Mouse (Mus musculus) limb, embryonic 12.5 days (tissue): ENCODE measurements at regions not wholly inside any gene's neighbourhood (a gene's known extent, or its start where the extent isn't known, plus 50 kb on each side); places are given as distances from the start of the nearest gene placed in this dataset.

Source experiments
- ATAC-seq: fragments of 200-750 bp; cut with Nextera tagmentation; 2 replicates; pipeline ENCODE4 v1.8.0; 2017; ENCODE audit warnings: low read depth, moderate TSS enrichment; ENCODE audit not compliant: insufficient number of reproducible peaks, insufficient read depth, low FRiP score, low TSS enrichment
- H3K27ac ChIP-seq: fragments of 300-500 bp; sonication (generic); 2 replicates; pipeline ENCODE4 v1.5.1; 2016; ENCODE audit warnings: mild to moderate bottlenecking, moderate library complexity
- H3K27me3 ChIP-seq: fragments of 300-500 bp; sonication (generic); 2 replicates; pipeline ENCODE4 v1.6.1; 2016; ENCODE audit warnings: mild to moderate bottlenecking, moderate library complexity
- H3K36me3 ChIP-seq: fragments of 300-500 bp; sonication (generic); 2 replicates; pipeline ENCODE4 v1.6.1; 2016; ENCODE audit warnings: mild to moderate bottlenecking, moderate library complexity
- H3K4me1 ChIP-seq: fragments of 300-500 bp; sonication (generic); replicated peaks from 2 replicates; pipeline ENCODE4 v1.6.1; 2016
- H3K4me2 ChIP-seq: fragments of 300-500 bp; sonication (generic); 2 replicates; pipeline ENCODE4 v1.6.1; 2016; ENCODE audit warnings: mild to moderate bottlenecking, moderate library complexity
- H3K4me3 ChIP-seq: fragments of 300-500 bp; sonication (generic); replicated peaks from 2 replicates; pipeline ENCODE4 v1.5.1; 2016; ENCODE audit warnings: mild to moderate bottlenecking
- H3K9ac ChIP-seq: fragments of 300-500 bp; sonication (generic); replicated peaks from 2 replicates; pipeline ENCODE4 v1.6.1; 2016; ENCODE audit warnings: mild to moderate bottlenecking, moderate library complexity
- H3K9me3 ChIP-seq: fragments of 300-500 bp; sonication (generic); 2 replicates; pipeline ENCODE4 v1.6.1; 2016; ENCODE audit warnings: mild to moderate bottlenecking, moderate library complexity
- WGBS: fragments of 180-500 bp; shearing (Covaris S2); methylation state at CpG from one replicate; pipeline ENCODE4 v1.1.7; 2016; 5-methylcytosine and 5-hydroxymethylcytosine counted together

DNA sequence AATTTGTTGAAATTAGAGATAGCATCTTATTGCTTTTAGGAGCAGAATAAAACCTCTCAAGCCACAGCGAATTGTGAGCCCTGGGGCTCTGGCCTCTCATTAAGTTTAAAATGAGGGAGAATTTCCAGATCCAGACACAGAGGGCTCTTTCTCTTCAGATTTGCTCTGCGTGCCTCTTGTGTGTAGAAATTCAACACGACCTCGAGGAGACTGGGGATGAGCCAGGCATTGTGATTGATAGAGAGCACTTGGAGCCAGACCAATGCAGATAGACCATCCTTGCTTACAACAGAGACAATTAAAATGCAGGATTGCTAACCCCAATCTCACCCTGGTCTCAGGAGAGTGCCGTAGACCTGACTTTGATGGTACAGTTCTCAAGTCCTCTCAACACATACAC, 121.9 kb upstream of the Gas1 start:
- H3K4me2 ChIP-seq = no peak overlapping the region
- H3K4me1 ChIP-seq = peaks cover 47% of the 10 kb centered on the region
- no peaks in the 10 kb centered on the region for H3K9me3 ChIP-seq
- H3K9ac ChIP-seq = no peak overlapping the region
- no peak for ATAC-seq
- no peak overlapping the region for H3K4me3 ChIP-seq
- no peaks in the 10 kb centered on the region for H3K36me3 ChIP-seq
- no peaks in the 10 kb centered on the region for H3K27me3 ChIP-seq
- H3K27ac ChIP-seq = 0 out of 2 replicates have a peak overlapping the region, but pooled peaks have one; percentile 30
- WGBS = 52% methylated on average over 5 of the region's 5 CpGs

DNA sequence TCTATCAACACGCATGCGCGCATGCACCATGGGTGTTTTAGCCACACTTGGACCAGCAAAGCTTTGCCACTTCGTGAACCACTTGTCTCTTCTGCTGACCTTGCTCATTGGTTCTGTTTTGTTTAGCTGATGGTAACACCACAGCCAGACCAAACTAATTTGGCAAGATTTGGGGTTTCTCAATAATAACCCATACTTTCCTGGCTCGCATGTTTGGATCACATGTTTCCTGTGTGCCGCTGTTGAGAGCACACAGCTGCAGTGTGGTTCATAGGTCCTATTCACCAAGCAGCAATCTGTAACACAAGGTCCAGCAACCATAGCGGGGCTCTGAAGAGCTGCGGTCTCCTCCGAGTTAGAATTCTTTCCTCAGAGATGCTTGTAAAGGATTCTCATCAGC, 126.4 kb upstream of the Gas1 start:
- Histone ChIP-seq H3K4me2 (no peak overlapping the region), H3K4me1 (peaks cover 51% of the 10 kb centered on the region), H3K27ac (no peak overlapping the region), H3K9me3 (no peaks in the 10 kb centered on the region), H3K9ac (no peak overlapping the region), H3K27me3 (no peaks in the 10 kb centered on the region), H3K36me3 (no peaks in the 10 kb centered on the region), H3K4me3 (no peak overlapping the region)
- ATAC-seq = no peak
- 91% methylated on average over 9 of the region's 9 CpGs for WGBS

DNA sequence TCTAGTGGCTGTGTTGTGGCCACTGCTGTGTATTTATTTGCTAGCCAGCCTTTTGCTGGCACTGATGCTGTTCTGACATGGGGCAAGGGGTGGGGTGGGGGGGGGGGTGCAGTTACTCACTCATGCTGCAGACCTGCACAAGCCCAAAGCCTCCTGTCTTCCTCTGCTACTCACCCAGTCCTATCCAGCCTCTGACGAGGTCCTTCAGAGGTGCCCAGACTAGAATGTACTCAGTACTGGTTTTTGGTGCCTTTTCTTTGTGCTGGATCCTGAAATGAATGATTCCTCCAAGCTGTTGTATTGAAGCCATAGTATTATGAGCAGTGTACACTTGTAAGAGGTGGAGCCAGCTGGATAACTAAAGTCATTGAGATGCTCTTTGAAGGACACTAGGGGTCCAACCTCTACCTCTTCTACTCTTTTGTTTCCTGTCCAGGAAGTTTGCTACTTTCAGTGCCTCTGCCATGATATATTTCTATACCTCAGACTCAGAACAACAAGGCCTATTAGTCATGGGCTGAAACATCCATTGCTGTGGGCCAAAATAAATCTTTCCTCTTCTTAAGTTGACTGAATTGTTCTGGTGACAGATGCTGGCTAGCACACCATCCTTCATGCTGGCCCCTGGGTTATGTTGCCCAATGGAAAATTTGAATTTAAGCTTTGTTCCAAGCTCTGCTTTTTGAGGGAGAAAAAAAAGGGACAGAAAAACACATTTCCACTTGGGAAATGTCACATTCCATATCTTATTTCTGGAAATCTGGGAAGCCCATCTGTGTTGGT, 128.1 kb upstream of the Gas1 start:
- peaks cover 41% of the 10 kb centered on the region for H3K4me1 ChIP-seq
- no peaks in the 10 kb centered on the region for H3K36me3 ChIP-seq
- H3K9me3 ChIP-seq = no peaks in the 10 kb centered on the region
- no peak overlapping the region for H3K4me3 ChIP-seq
- H3K9ac ChIP-seq = no peak overlapping the region
- H3K4me2 ChIP-seq = no peak overlapping the region
- H3K27ac ChIP-seq = no peak overlapping the region
- H3K27me3 ChIP-seq = no peaks in the 10 kb centered on the region
- no peak for ATAC-seq
- 65% methylated on average over 1 of the region's 1 CpGs for WGBS

DNA sequence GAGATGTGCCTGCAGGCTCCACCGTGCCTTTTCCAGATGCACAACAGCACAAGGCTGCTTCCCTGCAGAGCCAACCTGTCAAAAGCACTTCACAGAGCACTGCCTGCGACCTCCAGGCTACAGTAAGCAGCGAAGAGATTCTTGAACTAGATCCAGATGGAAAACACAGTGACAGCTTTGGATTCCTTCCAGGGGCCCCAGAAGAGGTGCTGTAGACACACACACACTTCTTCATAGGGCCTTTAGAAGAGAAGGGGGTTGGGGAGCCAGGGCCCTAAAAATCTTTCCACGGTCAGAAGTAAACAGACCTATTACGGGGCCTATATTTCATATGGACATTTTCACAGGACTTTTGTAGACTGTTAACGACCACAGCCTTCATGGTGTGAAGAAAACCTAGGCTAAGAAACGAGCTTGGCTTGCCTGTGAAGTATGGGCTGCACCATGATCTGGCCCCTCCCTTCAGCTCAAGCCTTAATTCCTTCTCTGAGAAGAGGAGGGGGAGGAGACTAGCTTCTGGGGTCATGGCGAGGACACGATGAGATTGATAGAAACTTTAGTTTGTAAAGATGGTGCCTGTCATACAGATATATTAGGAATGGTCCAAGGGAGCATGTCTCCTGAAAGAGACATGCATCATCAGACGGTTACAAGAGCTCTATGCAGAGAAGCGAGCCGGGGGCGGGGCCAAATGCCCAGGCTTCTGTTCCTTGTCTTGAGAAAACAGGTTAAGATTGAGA, 131.1 kb upstream of the Gas1 start:
- Histone ChIP-seq H3K4me3 (no peak overlapping the region), H3K27me3 (no peaks in the 10 kb centered on the region), H3K9me3 (no peaks in the 10 kb centered on the region), H3K4me1 (peaks cover 26% of the 10 kb centered on the region), H3K27ac (peak overlapping the region; percentile 76), H3K4me2 (peak overlapping the region; percentile 7; the same call in 1 of the 2 replicates), H3K36me3 (no peaks in the 10 kb centered on the region), H3K9ac (no peak overlapping the region)
- 30% methylated on average over 13 of the region's 13 CpGs for WGBS
- peak; percentile 89 for ATAC-seq

DNA sequence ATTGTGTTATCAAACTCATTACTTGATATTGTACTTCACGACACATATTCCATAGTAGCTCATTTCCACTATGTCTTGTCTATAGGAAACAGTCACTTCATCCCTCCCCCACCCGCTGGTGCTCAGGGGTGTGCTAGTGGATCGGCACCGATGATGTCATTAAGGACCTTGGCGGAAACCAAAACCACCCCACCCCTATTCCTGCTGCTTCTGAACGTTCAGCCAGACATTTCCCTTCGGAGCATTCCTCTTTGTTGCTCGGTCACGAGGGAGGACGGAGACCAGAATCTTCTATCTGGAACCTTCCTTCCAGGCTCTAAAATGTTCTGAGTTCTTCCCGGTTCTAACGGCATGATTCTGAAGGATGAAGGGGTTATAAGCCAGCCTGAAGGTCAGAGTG, 132.3 kb upstream of the Gas1 start:
- H3K9ac ChIP-seq = no peak overlapping the region
- no peaks in the 10 kb centered on the region for H3K36me3 ChIP-seq
- 91% methylated on average over 12 of the region's 12 CpGs for WGBS
- no peak overlapping the region for H3K4me2 ChIP-seq
- ATAC-seq = no peak
- H3K27me3 ChIP-seq = no peaks in the 10 kb centered on the region
- H3K4me1 ChIP-seq = peaks cover 26% of the 10 kb centered on the region
- no peaks in the 10 kb centered on the region for H3K9me3 ChIP-seq
- no peak overlapping the region for H3K4me3 ChIP-seq
- H3K27ac ChIP-seq = no peak overlapping the region

DNA sequence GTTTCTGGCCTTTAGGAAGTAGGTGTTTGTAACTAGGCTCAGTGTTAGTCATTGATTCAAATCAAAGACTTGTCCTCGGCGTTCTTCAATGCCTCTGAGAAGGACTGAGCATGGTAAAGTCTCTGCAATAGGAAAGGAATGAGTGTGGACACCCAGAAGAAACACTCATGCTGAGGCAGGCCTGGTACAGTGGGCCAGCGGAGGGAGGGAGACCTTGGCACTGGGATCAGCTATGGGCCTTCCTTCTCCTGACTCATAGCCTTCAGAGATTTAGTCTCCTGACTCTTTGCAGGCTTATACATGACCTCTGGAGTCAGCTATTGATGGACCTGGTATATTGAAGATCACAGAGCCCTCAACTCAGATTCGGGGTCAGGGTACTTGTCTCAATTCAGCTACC, 132.8 kb upstream of the Gas1 start:
- no peak for ATAC-seq
- peaks cover 26% of the 10 kb centered on the region for H3K4me1 ChIP-seq
- H3K27ac ChIP-seq = no peak overlapping the region
- no peak overlapping the region for H3K4me2 ChIP-seq
- no peaks in the 10 kb centered on the region for H3K36me3 ChIP-seq
- H3K27me3 ChIP-seq = no peaks in the 10 kb centered on the region
- H3K9ac ChIP-seq = no peak overlapping the region
- WGBS = 93% methylated on average over 4 of the region's 4 CpGs
- H3K4me3 ChIP-seq = no peak overlapping the region
- no peaks in the 10 kb centered on the region for H3K9me3 ChIP-seq

DNA sequence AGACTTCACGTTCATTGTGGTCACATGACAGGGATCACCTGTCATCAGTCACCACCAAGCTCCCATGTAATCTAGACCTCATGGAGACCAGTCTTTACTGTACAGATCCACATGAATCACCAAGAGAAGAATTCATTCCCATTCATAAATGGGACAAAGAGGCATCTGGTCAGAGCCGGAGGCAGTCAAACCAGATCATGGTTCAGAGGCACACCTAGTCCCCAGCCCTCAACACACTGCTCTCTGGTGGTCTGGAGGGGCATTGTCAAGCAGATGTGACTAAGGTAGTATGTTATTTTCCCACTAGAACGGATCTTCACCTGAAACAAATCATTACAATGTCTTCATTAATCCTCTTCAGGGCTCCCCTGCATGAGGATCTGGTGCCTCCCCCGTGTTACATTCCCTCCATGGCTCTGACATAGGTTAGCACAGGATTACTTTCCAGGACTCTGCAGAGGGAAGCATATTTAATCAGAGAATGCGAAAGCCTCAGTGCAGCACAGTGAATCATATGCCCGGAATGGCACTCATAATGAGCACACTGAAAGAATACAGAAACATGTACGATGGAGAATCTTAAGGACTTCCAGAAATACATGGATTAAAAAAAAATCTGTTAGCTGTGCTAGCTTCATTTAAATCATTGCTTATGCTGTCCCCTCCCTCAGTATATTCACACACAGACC, 135.4 kb upstream of the Gas1 start:
- H3K27me3 ChIP-seq = no peaks in the 10 kb centered on the region
- H3K9me3 ChIP-seq = no peaks in the 10 kb centered on the region
- 76% methylated on average over 7 of the region's 7 CpGs for WGBS
- H3K27ac ChIP-seq = no peak overlapping the region
- no peak overlapping the region for H3K4me3 ChIP-seq
- no peak for ATAC-seq
- no peaks in the 10 kb centered on the region for H3K36me3 ChIP-seq
- H3K9ac ChIP-seq = no peak overlapping the region
- H3K4me1 ChIP-seq = peaks cover 16% of the 10 kb centered on the region
- no peak overlapping the region for H3K4me2 ChIP-seq

DNA sequence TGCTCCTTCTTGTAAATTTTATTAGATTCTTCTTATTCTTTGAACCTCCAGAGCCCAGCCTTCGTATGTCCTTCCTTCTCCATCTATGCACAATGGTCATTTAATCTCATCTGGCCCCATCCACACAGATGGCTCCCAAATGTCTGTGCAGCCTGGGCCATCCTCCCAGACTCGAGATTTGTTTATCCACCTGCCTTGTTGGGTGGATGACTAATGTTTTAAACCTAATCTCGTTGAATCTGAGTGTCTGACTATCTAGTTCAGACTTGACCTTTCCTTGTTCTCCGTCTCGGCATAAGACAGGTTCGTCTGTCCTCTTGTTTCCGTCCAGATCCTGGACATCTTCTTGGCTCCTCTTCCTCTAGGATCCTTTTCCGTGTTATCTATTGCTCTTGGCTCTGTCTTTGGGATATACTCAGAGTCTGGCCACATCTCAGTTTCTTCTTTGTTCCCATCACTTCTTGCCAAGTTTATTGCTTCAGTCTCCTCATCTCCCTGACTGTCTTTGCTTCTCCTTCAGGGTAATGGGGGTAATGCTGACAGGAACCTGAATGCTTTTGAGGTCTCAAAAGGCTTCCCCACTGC, 141.4 kb upstream of the Gas1 start:
- Histone ChIP-seq H3K9ac (no peak overlapping the region), H3K36me3 (no peaks in the 10 kb centered on the region), H3K4me2 (no peak overlapping the region), H3K9me3 (no peaks in the 10 kb centered on the region), H3K4me3 (no peak overlapping the region), H3K27ac (no peak overlapping the region), H3K4me1 (no peaks in the 10 kb centered on the region), H3K27me3 (no peaks in the 10 kb centered on the region)
- WGBS = 80% methylated on average over 8 of the region's 8 CpGs
- ATAC-seq = no peak

DNA sequence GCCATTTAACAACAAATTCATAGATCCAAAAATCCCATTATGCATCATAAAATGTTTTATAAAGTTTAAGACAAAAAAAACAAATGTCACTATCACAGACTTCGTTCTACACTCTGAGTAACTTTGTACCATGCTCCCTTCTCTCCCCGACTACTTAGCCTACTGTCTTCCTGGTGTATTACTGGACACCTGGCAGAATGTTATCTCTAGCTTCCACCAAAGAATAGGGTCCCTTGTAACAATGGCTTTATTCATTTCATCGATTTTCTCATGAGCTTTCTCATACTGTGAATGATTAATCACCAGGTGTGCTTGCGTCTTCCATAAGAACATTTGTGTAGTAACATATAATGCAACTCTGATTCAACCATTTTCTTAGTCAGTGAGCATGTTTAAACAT, 142.1 kb upstream of the Gas1 start:
- ATAC-seq = no peak
- Histone ChIP-seq H3K9me3 (no peaks in the 10 kb centered on the region), H3K36me3 (no peaks in the 10 kb centered on the region), H3K9ac (no peak overlapping the region), H3K27me3 (no peaks in the 10 kb centered on the region), H3K4me1 (no peaks in the 10 kb centered on the region), H3K4me2 (no peak overlapping the region), H3K4me3 (no peak overlapping the region), H3K27ac (no peak overlapping the region)
- WGBS = 83% methylated on average over 4 of the region's 4 CpGs

DNA sequence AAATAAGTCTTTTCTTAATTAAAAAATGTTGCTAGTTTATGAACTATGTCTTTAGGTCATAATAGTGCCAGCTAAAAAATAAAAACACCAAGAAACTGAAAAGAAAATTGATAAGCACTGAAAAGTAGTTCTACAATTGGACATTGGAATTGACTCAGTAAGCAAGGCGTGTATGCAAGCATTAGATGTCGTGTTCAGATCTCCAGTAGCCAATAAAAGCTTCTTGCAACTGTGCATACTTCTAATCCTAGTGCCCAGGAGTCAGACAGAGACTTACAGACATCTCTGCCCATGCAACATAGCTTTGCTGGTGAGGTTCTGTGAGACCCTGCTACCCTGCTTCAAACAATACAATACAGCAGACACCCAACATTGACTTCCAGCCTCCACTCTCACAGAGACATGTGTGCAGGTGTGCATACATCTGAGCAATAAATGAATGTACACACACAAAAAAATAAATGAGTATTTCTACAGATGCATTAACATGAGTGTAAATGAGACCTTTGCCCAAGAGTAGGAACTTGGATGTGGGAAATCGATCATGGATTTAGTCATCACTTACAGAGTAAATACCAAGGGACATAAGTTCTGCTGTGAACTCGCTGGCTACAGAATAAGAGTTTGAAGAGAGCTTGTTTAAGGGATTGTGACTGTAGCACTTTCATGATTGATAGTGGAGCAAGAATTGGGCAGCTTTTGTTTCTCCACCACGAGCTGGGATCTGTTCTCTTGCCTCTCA, 142.9 kb upstream of the Gas1 start:
- no peak overlapping the region for H3K4me3 ChIP-seq
- H3K36me3 ChIP-seq = no peaks in the 10 kb centered on the region
- H3K4me2 ChIP-seq = no peak overlapping the region
- no peak for ATAC-seq
- no peaks in the 10 kb centered on the region for H3K27me3 ChIP-seq
- no peaks in the 10 kb centered on the region for H3K4me1 ChIP-seq
- no peak overlapping the region for H3K9ac ChIP-seq
- H3K9me3 ChIP-seq = no peaks in the 10 kb centered on the region
- H3K27ac ChIP-seq = no peak overlapping the region
- 68% methylated on average over 5 of the region's 5 CpGs for WGBS
